Mouse (Mus musculus) forebrain, postnatal 0 days (tissue): ENCODE measurements around the gene Itpkc. TPM values are rescaled to one million over a fixed set of nuclear protein-coding genes. Genes with fewer than 3 reads are reported as not detected.
A peak's percentile ranks its signal among the peaks of the same experiment; 100 is the strongest.

ENCODE experiments used
- ATAC-seq: fragments of 200-750 bp; cut with Nextera tagmentation; 2 replicates; pipeline ENCODE4 v1.8.0; 2017; ENCODE audit warnings: mild to moderate bottlenecking, moderate library complexity
- DNase-seq: peaks from one replicate; pipeline ENCODE4 v3.0.0-alpha.2; 2015
- H3K27ac ChIP-seq: fragments of 300-500 bp; sonication (generic); 2 replicates; pipeline ENCODE4 v1.5.1; 2014; ENCODE audit warnings: low read depth, mild to moderate bottlenecking, antibody characterized with exemption, low read length, moderate library complexity, mixed read lengths
- H3K27me3 ChIP-seq: fragments of 300-500 bp; sonication (generic); 2 replicates; pipeline ENCODE4 v1.6.1; 2014; ENCODE audit warnings: mild to moderate bottlenecking, low read length, mixed read lengths; ENCODE audit not compliant: insufficient read depth
- H3K36me3 ChIP-seq: fragments of 300-500 bp; sonication (generic); 2 replicates; pipeline ENCODE4 v1.6.1; 2014; ENCODE audit warnings: mild to moderate bottlenecking, moderate library complexity; ENCODE audit not compliant: insufficient read depth
- H3K4me1 ChIP-seq: fragments of 300-500 bp; sonication (generic); 2 replicates; pipeline ENCODE4 v1.6.1; 2014; ENCODE audit warnings: antibody characterized with exemption; ENCODE audit not compliant: insufficient read depth
- H3K4me2 ChIP-seq: fragments of 300-500 bp; sonication (generic); 2 replicates; pipeline ENCODE4 v1.6.1; 2014; ENCODE audit warnings: low read depth, mild to moderate bottlenecking, moderate library complexity
- H3K4me3 ChIP-seq: fragments of 300-500 bp; sonication (generic); 2 replicates; pipeline ENCODE4 v1.5.1; 2014; ENCODE audit warnings: low read depth, low read length, mixed read lengths
- H3K9ac ChIP-seq: fragments of 300-500 bp; sonication (generic); 2 replicates; pipeline ENCODE4 v1.6.1; 2014; ENCODE audit warnings: mild to moderate bottlenecking
- H3K9me3 ChIP-seq: fragments of 300-500 bp; sonication (generic); 2 replicates; pipeline ENCODE4 v1.6.1; 2016; ENCODE audit warnings: low read length
- CTCF ChIP-seq: sonication (generic); IDR thresholded peaks from 2 replicates; pipeline ENCODE4 v1.5.1; 2016; ENCODE audit warnings: antibody characterized with exemption, control low read depth, low read depth
- WGBS: fragments of 180-500 bp; shearing (Covaris S2); extraction: QIAGEN DNeasy Blood & Tissue Kit; methylation state at CpG from one replicate; pipeline ENCODE4 v1.1.7; 2014; 5-methylcytosine and 5-hydroxymethylcytosine counted together
- polyA plus RNA-seq: library from polyadenylated mRNA; unstranded; fragments of >200 nt; fragmentation: Nextera tagmentation; extraction: Ambion mirVana; gene quantifications from 2 replicates; pipeline ENCODE4 v1.2.1, GENCODE M21; 2015
- total RNA-seq: library from RNA; depleted of rRNA; stranded (reverse); fragments of >200 nt; gene quantifications from 2 replicates; pipeline ENCODE4 v1.2.3, GENCODE M21; 2014

Itpkc gene
- total and polyA plus RNA-seq, 2 experiments from 2014 or later = 4.4 to 13.6 TPM

DNA sequence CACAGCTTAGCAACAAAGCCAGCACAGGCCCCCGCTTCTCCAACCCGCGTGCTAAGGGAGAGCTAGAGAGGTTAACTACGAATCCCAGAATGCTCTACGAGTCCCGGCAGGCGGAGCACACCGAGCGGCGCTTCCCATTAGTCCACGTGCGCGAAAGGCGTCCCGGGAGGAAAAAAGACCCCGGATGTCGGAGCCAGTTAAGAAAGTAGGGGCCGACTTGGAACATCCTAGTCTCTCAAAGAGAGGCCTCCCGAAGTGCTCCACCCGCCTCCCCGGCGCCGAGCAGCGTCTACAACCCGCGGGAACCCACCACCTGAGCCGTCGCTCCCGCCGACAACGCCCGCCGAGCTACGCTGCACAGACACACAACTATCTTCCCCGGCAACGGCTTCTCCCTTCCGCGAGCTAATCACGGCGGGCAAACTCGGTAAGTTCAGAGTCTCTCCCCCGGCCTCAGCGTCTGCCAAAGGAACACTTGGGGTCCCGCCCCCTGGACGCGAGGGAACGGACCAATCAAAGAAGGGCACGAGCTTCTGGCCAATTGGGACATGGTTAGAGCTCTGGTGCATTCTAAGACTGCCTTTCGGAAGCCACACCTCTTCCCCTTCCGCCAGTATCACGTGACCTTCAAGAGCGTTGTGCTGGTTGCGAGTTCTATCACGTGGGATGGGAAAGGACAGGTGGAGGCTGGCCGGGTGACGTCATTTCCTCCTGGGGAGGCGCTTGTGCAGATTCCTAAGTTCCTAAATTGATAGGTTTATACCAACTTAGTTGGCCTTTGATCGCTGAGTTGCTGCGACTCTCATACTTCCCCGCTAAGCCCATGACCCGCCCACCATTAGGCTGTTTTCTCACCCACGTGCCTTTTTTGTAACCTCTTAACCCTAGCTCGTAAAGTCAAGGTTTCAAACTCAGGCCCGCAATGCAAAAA is 32.5 kb downstream of the Itpkc start, which contains the start of the genes BC024978 and Snrpa:
Gene BC024978, plus strand, starts transcription at position 101 of the 931 bp plus-strand sequence.
Gene Snrpa, minus strand, starts transcription at position 591 of the 931 bp plus-strand sequence.
- no peak for TF ChIP-seq CTCF
- peaks cover 12% of the 10 kb centered on the region for H3K4me1 ChIP-seq
- peak; percentile 98 for DNase-seq
- H3K4me2 ChIP-seq = peak within 1 kb of the TSS; percentile 85
- peak within 1 kb of the TSS; percentile 73 for H3K9ac ChIP-seq
- 1% methylated on average over 64 of the region's 64 CpGs for WGBS
- H3K27ac ChIP-seq = peak within 1 kb of the TSS; percentile 97
- ATAC-seq = peak; percentile 97
- H3K36me3 ChIP-seq = peaks cover 25% of the 10 kb centered on the region
- no peaks in the 10 kb centered on the region for H3K27me3 ChIP-seq
- H3K4me3 ChIP-seq = peak within 1 kb of the TSS; percentile 67
- no peaks in the 10 kb centered on the region for H3K9me3 ChIP-seq

DNA sequence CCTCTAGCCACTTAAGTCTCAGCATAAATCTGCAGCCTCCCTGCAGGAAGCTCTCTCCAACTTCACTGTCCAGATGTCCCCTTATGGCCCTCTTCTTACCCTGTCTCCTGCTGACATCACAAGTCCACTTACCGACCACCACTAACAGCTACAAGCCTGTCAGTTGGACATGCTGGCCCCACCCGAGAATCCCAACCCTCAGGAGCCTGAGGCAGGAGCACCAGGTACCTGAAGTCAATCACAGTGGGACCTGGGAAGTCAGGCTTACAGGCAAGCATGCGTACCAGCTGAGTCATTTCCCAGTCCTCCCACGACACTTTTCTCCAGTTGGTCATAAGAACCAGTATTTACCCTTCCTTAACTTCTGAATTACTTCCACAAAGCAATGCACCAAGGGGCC is 34.7 kb downstream of the Itpkc start:
- H3K4me2 ChIP-seq = no peak overlapping the region; the same call in 1 of the 2 replicates
- TF ChIP-seq CTCF = no peak
- WGBS = 91% methylated on average over 4 of the region's 4 CpGs
- ATAC-seq (no peak), DNase-seq (no peak)
- H3K9me3 ChIP-seq = no peaks in the 10 kb centered on the region
- no peak overlapping the region for H3K9ac ChIP-seq
- no peak overlapping the region for H3K4me3 ChIP-seq
- peaks cover 12% of the 10 kb centered on the region for H3K4me1 ChIP-seq
- H3K27ac ChIP-seq = no peak overlapping the region
- H3K27me3 ChIP-seq = no peaks in the 10 kb centered on the region
- peaks cover 46% of the 10 kb centered on the region for H3K36me3 ChIP-seq

DNA sequence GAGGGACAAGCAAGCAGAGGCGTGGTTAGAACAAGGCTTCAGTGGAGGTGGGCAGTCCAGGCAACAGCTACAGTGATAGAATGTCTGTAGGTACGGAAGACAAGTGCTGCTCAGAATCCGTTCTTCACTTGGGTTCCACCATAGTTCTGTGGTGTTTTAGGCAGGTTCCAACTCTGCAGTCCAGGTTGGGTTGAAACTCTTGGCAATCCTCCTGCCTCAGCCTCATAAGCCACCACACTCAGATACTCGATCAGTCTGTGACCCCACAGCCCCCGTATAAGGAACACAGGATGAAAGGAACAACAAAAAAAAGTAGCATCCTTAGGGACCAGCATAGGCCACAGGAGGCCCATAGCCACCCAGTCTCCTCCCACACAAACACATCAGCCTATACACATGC is 36.0 kb downstream of the Itpkc start:
- TF ChIP-seq CTCF = no peak
- WGBS = 89% methylated on average over 5 of the region's 5 CpGs
- Histone ChIP-seq H3K9ac (no peak overlapping the region), H3K27me3 (no peaks in the 10 kb centered on the region), H3K27ac (no peak overlapping the region), H3K4me1 (peaks cover 12% of the 10 kb centered on the region), H3K4me3 (no peak overlapping the region), H3K36me3 (peaks cover 59% of the 10 kb centered on the region), H3K4me2 (no peak overlapping the region), H3K9me3 (no peaks in the 10 kb centered on the region)
- ATAC-seq = no peak
- no peak for DNase-seq

DNA sequence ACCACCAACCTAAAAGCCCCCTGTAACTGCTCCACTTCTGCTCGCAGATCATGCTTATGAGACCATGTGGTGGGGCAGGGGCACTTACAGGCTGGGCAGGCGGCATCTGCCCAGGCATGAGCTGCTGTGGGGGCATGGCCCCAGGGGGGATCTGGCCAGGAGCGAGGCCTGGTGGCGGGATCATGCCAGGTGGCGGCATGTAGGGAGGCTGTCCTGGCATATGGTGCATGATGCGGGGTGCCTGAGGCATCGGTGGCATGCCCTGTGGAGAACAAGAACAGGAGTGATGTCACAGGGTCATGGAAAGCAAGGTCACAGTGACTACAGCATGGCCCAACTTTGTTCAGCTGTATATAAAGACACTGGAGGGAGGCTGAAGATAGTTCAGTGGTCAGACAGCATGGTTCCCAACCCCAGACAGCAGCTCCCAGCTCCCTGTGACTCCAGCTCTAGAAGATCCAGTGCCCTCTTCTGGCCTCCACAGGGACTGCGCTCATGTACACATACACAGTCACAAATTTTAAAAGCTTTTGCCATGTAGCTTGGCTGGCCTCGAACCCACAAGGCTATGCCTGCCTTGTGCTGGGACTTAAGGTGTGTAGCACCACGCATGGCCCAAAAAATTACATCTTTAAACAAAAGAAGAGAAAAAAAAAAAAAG is 39.1 kb downstream of the Itpkc start:
- Histone ChIP-seq H3K9ac (no peak overlapping the region), H3K36me3 (peaks cover 86% of the 10 kb centered on the region), H3K4me3 (no peak overlapping the region), H3K9me3 (no peaks in the 10 kb centered on the region), H3K4me1 (peaks cover under 1% of the 10 kb centered on the region; the same call in 1 of the 2 replicates), H3K27me3 (no peaks in the 10 kb centered on the region), H3K27ac (no peak overlapping the region), H3K4me2 (no peak overlapping the region)
- DNase-seq = no peak
- no peak for ATAC-seq
- peak; percentile 35; the same call in 1 of the 2 replicates for TF ChIP-seq CTCF
- 97% methylated on average over 10 of the region's 10 CpGs for WGBS

DNA sequence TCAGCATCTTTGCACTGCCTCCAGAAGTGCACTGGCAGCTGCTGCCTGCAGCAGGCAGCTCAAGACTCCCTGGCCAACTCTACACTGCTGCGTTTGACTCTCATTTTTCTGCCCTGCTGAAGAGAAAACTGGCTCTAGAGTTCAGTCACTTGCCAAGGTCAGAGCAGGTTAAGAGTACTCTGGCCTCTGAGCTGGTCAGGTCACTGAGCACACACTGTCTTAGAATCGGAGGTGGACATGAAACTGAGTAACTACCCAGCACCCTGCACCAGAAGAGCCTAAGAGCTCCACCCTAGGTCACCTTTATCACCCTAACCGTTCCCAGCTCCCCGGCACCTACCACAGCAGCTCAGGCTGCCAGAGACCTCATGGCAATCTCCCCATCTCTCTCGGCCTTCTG is 42.5 kb downstream of the Itpkc start:
- H3K27me3 ChIP-seq = no peaks in the 10 kb centered on the region
- WGBS = 95% methylated on average over 5 of the region's 5 CpGs
- H3K36me3 ChIP-seq = peaks cover 65% of the 10 kb centered on the region
- DNase-seq (no peak), ATAC-seq (no peak)
- no peak overlapping the region for H3K4me2 ChIP-seq
- H3K27ac ChIP-seq = no peak overlapping the region
- no peaks in the 10 kb centered on the region for H3K4me1 ChIP-seq
- no peak overlapping the region for H3K4me3 ChIP-seq
- TF ChIP-seq CTCF = no peak
- H3K9me3 ChIP-seq = no peaks in the 10 kb centered on the region
- no peak overlapping the region for H3K9ac ChIP-seq

DNA sequence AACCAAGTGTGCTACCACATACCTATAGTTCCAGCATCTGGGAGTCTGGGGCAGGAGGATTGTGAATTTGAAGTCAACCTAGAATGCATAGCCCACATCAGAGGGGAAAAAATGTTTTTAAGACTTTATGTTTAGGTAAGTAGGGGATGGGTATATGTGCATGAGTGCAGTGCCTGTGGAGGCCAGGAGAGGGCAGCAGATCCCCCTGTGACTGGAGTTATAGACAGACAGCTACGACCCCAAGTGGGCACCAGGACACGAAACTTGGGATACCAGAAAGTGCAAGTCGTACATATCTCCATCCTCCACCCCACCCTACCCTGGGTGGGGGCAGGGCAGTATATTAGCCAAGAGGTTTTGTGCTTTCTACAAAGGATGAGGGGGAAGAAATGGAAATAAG is 43.5 kb downstream of the Itpkc start:
- H3K9ac ChIP-seq = no peak overlapping the region
- H3K9me3 ChIP-seq = no peaks in the 10 kb centered on the region
- peak; percentile 36; the same call in 1 of the 2 replicates for ATAC-seq
- no peaks in the 10 kb centered on the region for H3K4me1 ChIP-seq
- no peaks in the 10 kb centered on the region for H3K27me3 ChIP-seq
- WGBS = 69% methylated on average over 3 of the region's 3 CpGs
- DNase-seq = peak; percentile 32
- TF ChIP-seq CTCF = peak; percentile 69
- H3K4me3 ChIP-seq = no peak overlapping the region
- peaks cover 54% of the 10 kb centered on the region for H3K36me3 ChIP-seq
- no peak overlapping the region for H3K27ac ChIP-seq
- H3K4me2 ChIP-seq = no peak overlapping the region
